In the genomic region with DNA sequence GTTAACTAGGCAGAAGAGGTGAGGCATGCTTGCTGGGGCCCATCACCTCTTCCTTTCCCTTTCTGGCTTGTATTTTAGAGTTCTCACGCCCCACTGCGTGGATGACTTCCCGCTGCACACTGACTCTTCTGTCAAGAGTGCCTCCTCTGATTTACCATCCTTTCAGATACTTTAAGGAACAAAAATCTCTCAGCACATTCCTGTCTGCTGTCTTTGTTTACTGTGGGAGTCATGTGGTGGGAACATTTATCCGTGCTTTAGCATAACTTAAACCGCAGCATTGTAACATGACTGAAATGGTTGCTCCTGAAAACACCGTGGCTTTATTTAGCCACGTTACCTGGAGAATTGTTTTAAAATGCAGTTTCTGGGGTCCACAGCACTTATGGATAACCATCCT, we compare ENCODE assay signal across 22 mouse cellular contexts.
"Had no signal": no experiment of that assay in that cellular context is flagged by ENCODE, and none has a peak within 500 bp of the region (broad histone marks: within the 10 kb centered on the region; RNA-seq: fewer than 3 reads in every experiment).

No protein-coding gene starts in this region.

- H3K36me3 ChIP-seq: liver, embryonic 15.5 days had no signal

- H3K4me2 ChIP-seq: limb, embryonic 13.5 days; liver, embryonic 12.5 days; liver, embryonic 15.5 days; midbrain, embryonic 12.5 days; midbrain, embryonic 15.5 days; neural tube, embryonic 12.5 days; neural tube, embryonic 15.5 days had no signal

- ATAC-seq: liver, embryonic 12.5 days; midbrain, embryonic 15.5 days had no signal

- H3K9me3 ChIP-seq: limb, embryonic 10.5 days; liver, embryonic 15.5 days; midbrain, embryonic 12.5 days; midbrain, embryonic 15.5 days; neural tube, embryonic 15.5 days had no signal

- H3K27ac ChIP-seq: layer of hippocampus, adult 2 months; limb, embryonic 10.5 days; limb, embryonic 13.5 days; liver, embryonic 12.5 days; liver, embryonic 15.5 days; macrophage; midbrain, embryonic 12.5 days; midbrain, embryonic 15.5 days; neural tube, embryonic 12.5 days; neural tube, embryonic 15.5 days; stomach, postnatal 0 days had no signal

- H3K4me3 ChIP-seq: layer of hippocampus, adult 2 months; limb, embryonic 10.5 days; limb, embryonic 13.5 days; liver, embryonic 12.5 days; liver, embryonic 15.5 days; midbrain, embryonic 12.5 days; midbrain, embryonic 15.5 days; neural tube, embryonic 12.5 days; neural tube, embryonic 15.5 days had no signal

- H3K27me3 ChIP-seq: limb, embryonic 13.5 days; liver, embryonic 12.5 days; liver, embryonic 15.5 days; midbrain, embryonic 12.5 days; midbrain, embryonic 15.5 days; neural tube, embryonic 12.5 days; neural tube, embryonic 15.5 days had no signal

- H3K9ac ChIP-seq: limb, embryonic 13.5 days; liver, embryonic 12.5 days; liver, embryonic 15.5 days; midbrain, embryonic 12.5 days; midbrain, embryonic 15.5 days; neural tube, embryonic 12.5 days; neural tube, embryonic 15.5 days had no signal

- DNase-seq: kidney, adult 8-10 months; layer of hippocampus, adult 9-11 months; liver; lung, adult 18-20 months; lung, postnatal 14 days; right cerebral cortex, adult 18-20 months; right cerebral cortex, postnatal 14 days; right cerebral cortex, postnatal 4 days; thymus, adult 2 months; thymus, postnatal 14 days; thymus, postnatal 4 days had no signal

- H3K4me1 ChIP-seq: liver, embryonic 12.5 days; liver, embryonic 15.5 days; midbrain, embryonic 12.5 days had no signal
